Comparison of ENCODE assay signal across 8 mouse cellular contexts in genomic region chr9:120570741-120571592, GRCm38 (mm10). TPM values are rescaled to one million over a fixed set of nuclear protein-coding genes. Genes with fewer than 3 reads are reported as not detected.
DNase-seq lines count a peak whose midpoint lies in the region; ATAC-seq and TF ChIP-seq lines count a peak whose summit lies in the region.

TSS of gene Rpl14 (plus strand) at chr9:120571444.

- WGBS in heart, embryonic 11.5 days (ENCODE audit: insufficient replicate concordance): 5% methylated on average over 43 of the region's 43 CpGs
- 6% methylated on average over 41 of the region's 43 CpGs for WGBS in kidney, postnatal 0 days
- WGBS in liver, embryonic 11.5 days: 5% methylated on average over 43 of the region's 43 CpGs
- 6% methylated on average over 43 of the region's 43 CpGs for WGBS in stomach, embryonic 14.5 days

- TF ChIP-seq CTCF in kidney, postnatal 0 days (IDR thresholded peaks at IDR 0.05; ENCODE audit: low read depth): no peak

- peak; percentile 93 for ATAC-seq in erythroblast, adult 5-6 weeks (replicated peaks; ENCODE audit: low FRiP score, poor library complexity, severe bottlenecking)
- peak; percentile 90 for ATAC-seq in heart, embryonic 11.5 days (replicated peaks; ENCODE audit: insufficient number of reproducible peaks, low FRiP score, low TSS enrichment)
- ATAC-seq in kidney, postnatal 0 days (replicated peaks; ENCODE audit: low FRiP score, low read depth): peak; percentile 93
- ATAC-seq in liver, embryonic 11.5 days (replicated peaks; ENCODE audit: low FRiP score): peak; percentile 86
- ATAC-seq in stomach, embryonic 14.5 days (ENCODE audit: insufficient number of reproducible peaks, insufficient read depth, low FRiP score, low read depth): peak; percentile 95

- DNase-seq in B cell, adult 2 months: peak; percentile 99 to 100
- peak; percentile 98 for DNase-seq in brain, adult 2 months (ENCODE audit: low read depth, low spot score)
- peak; percentile 98 for DNase-seq in kidney, postnatal 0 days (ENCODE audit: low spot score)
- DNase-seq in liver, embryonic 11.5 days (ENCODE audit: low spot score): peak; percentile 98
- DNase-seq in naive thymus-derived CD4-positive, alpha-beta T cell, adult 2 months (ENCODE audit: low read depth): peak; percentile 99

- H3K4me2 ChIP-seq in heart, embryonic 11.5 days: peak within 1 kb of the TSS; percentile 86
- peak within 1 kb of the TSS; percentile 81 for H3K4me2 ChIP-seq in kidney, postnatal 0 days (ENCODE audit: low read length)
- peak within 1 kb of the TSS; percentile 99 for H3K4me2 ChIP-seq in liver, embryonic 11.5 days
- H3K4me2 ChIP-seq in stomach, embryonic 14.5 days (replicated peaks; ENCODE audit: low read depth, low read length): peak within 1 kb of the TSS; percentile 93

- H3K4me3 ChIP-seq in heart, embryonic 11.5 days (ENCODE audit: low read depth, low read length): peak within 1 kb of the TSS; percentile 87
- peak within 1 kb of the TSS; percentile 86 for H3K4me3 ChIP-seq in kidney, postnatal 0 days (replicated peaks; ENCODE audit: low read depth, low read length)
- H3K4me3 ChIP-seq in liver, embryonic 11.5 days (ENCODE audit: low read depth, low read length): peak within 1 kb of the TSS; percentile 91
- H3K4me3 ChIP-seq in stomach, embryonic 14.5 days (ENCODE audit: low read depth, low read length): peak within 1 kb of the TSS; percentile 80

- H3K9ac ChIP-seq in heart, embryonic 11.5 days (ENCODE audit: low read depth, low read length): peak within 1 kb of the TSS; percentile 97
- H3K9ac ChIP-seq in kidney, postnatal 0 days (ENCODE audit: low read depth, low read length): peak within 1 kb of the TSS; percentile 87
- peak within 1 kb of the TSS; percentile 96 for H3K9ac ChIP-seq in liver, embryonic 11.5 days (ENCODE audit: low read depth, low read length)
- H3K9ac ChIP-seq in stomach, embryonic 14.5 days (replicated peaks; ENCODE audit: low read depth, low read length): peak within 1 kb of the TSS; percentile 94

- H3K27me3 ChIP-seq in heart, embryonic 11.5 days (ENCODE audit: control insufficient read depth, insufficient read depth, low read length): no peaks in the 10 kb centered on the region
- no peaks in the 10 kb centered on the region for H3K27me3 ChIP-seq in kidney, postnatal 0 days (ENCODE audit: insufficient read depth, low read length)
- H3K27me3 ChIP-seq in liver, embryonic 11.5 days (replicated peaks; ENCODE audit: control insufficient read depth, insufficient read depth, low read length): no peaks in the 10 kb centered on the region
- no peaks in the 10 kb centered on the region for H3K27me3 ChIP-seq in stomach, embryonic 14.5 days (ENCODE audit: control insufficient read depth, insufficient read depth, low read length)

- H3K4me1 ChIP-seq in heart, embryonic 11.5 days (ENCODE audit: control insufficient read depth, insufficient read depth, low read length): peaks cover 12% of the 10 kb centered on the region
- 0 out of 2 replicates have a peak, but pooled peaks cover 5% of the 10 kb centered on the region for H3K4me1 ChIP-seq in kidney, postnatal 0 days (replicated peaks; ENCODE audit: insufficient read depth, low read length)
- peaks cover 18% of the 10 kb centered on the region for H3K4me1 ChIP-seq in liver, embryonic 11.5 days (replicated peaks; ENCODE audit: control insufficient read depth, insufficient read depth, low read length)
- peaks cover 9% of the 10 kb centered on the region; the same call in 1 of the 2 replicates for H3K4me1 ChIP-seq in stomach, embryonic 14.5 days (ENCODE audit: control insufficient read depth, insufficient read depth, low read length)

- H3K36me3 ChIP-seq in heart, embryonic 11.5 days (ENCODE audit: control insufficient read depth, insufficient read depth, low read length): peaks cover 19% of the 10 kb centered on the region
- peaks cover 16% of the 10 kb centered on the region; the same call in 1 of the 2 replicates for H3K36me3 ChIP-seq in kidney, postnatal 0 days (ENCODE audit: insufficient read depth, low read length)
- H3K36me3 ChIP-seq in liver, embryonic 11.5 days (ENCODE audit: control insufficient read depth, insufficient read depth, low read length): peaks cover 33% of the 10 kb centered on the region
- peaks cover 30% of the 10 kb centered on the region for H3K36me3 ChIP-seq in stomach, embryonic 14.5 days (ENCODE audit: control insufficient read depth, insufficient read depth, low read length)

- no peaks in the 10 kb centered on the region for H3K9me3 ChIP-seq in heart, embryonic 11.5 days (replicated peaks; ENCODE audit: control insufficient read depth, low read length)
- no peaks in the 10 kb centered on the region for H3K9me3 ChIP-seq in kidney, postnatal 0 days (replicated peaks; ENCODE audit: low read length)
- H3K9me3 ChIP-seq in liver, embryonic 11.5 days (ENCODE audit: control insufficient read depth, low read length): 0 out of 2 replicates have a peak, but pooled peaks cover 2% of the 10 kb centered on the region
- H3K9me3 ChIP-seq in stomach, embryonic 14.5 days (ENCODE audit: control insufficient read depth, low read depth, low read length): no peaks in the 10 kb centered on the region

- H3K27ac ChIP-seq in heart, embryonic 11.5 days (ENCODE audit: low read depth, low read length): peak within 1 kb of the TSS; percentile 81
- peak within 1 kb of the TSS; percentile 78 for H3K27ac ChIP-seq in kidney, postnatal 0 days
- H3K27ac ChIP-seq in liver, embryonic 11.5 days (ENCODE audit: low read depth, low read length): peak within 1 kb of the TSS; percentile 90
- H3K27ac ChIP-seq in stomach, embryonic 14.5 days (ENCODE audit: low read length): peak within 1 kb of the TSS; percentile 76; the same call in 1 of the 2 replicates

RNA-seq across cellular contexts. Expression of gene Rpl14, which starts in this region (rescaled TPM):
- total RNA-seq in erythroblast, adult 5-6 weeks (2015; ENCODE audit: low replicate concordance): 365 and 373 TPM in 2 replicates
- 312 and 351 TPM in 2 replicates for total RNA-seq in erythroblast, adult 5-6 weeks (2017; ENCODE audit: low replicate concordance)
- polyA plus RNA-seq in heart, embryonic 11.5 days (2014; fragmentation: Nextera tagmentation; extraction: Ambion mirVana): 644 and 729 TPM in 2 replicates
- 911 and 953 TPM in 2 replicates for polyA plus RNA-seq in kidney, postnatal 0 days (2015; fragmentation: Nextera tagmentation; extraction: Ambion mirVana)
- 1,178 and 1,306 TPM in 2 replicates for polyA plus RNA-seq in liver, embryonic 11.5 days (2014; fragmentation: Nextera tagmentation; extraction: Ambion mirVana)
- 1,122 and 1,132 TPM in 2 replicates for polyA plus RNA-seq in stomach, embryonic 14.5 days (2014; fragmentation: Nextera tagmentation; extraction: Ambion mirVana)

Comparison
In these comparisons a context has a peak if more than half of its experiments do, and no peak if none do; other contexts are left out.
1. Peak in every context shown above with its lines: DNase-seq, ATAC-seq, H3K4me3 ChIP-seq and H3K27ac ChIP-seq.